Mouse (Mus musculus) liver, embryonic 14.5 days (tissue): ENCODE results near the gene Selenon. TPM values are rescaled to one million over a fixed set of nuclear protein-coding genes. Genes with fewer than 3 reads are reported as not detected.

Experiments
- ATAC-seq: fragments of 200-750 bp; cut with Nextera tagmentation; 2 replicates; pipeline ENCODE4 v1.8.0; 2017; ENCODE audit warnings: moderate number of reproducible peaks, mild to moderate bottlenecking, moderate library complexity; ENCODE audit not compliant: insufficient read depth
- DNase-seq, 3 experiments: peaks; one replicate each; pipeline ENCODE4 v3.0.0-alpha.2; 2012 to 2013; ENCODE audit warnings: low read depth in 3 of 3, low spot score in 3 of 3
- H3K27ac ChIP-seq: fragments of 300-500 bp; sonication (generic); 2 replicates; pipeline ENCODE4 v1.5.1; 2014; ENCODE audit warnings: moderate library complexity, mild to moderate bottlenecking, control low read depth, inconsistent platforms
- H3K27me3 ChIP-seq: fragments of 300-500 bp; sonication (generic); 2 replicates; pipeline ENCODE4 v1.6.1; 2014; ENCODE audit warnings: mild to moderate bottlenecking, low read length, moderate library complexity; ENCODE audit not compliant: control insufficient read depth, insufficient read depth
- H3K36me3 ChIP-seq: fragments of 300-500 bp; sonication (generic); replicated peaks from 2 replicates; pipeline ENCODE4 v1.6.1; 2014; ENCODE audit warnings: low read depth; ENCODE audit not compliant: control insufficient read depth, insufficient read depth
- H3K4me1 ChIP-seq, 2 experiments: fragments of 200-500 bp in 1 of 2; fragments of 300-500 bp in 1 of 2; sonication (generic) in 1 of 2; replicated peaks; 2 replicates each; pipeline ENCODE4 v1.6.1; 2012 to 2014; ENCODE audit warnings: antibody characterized with exemption in 1 of 2, inconsistent platforms in 1 of 2, low read length in 1 of 2; ENCODE audit not compliant: control insufficient read depth in 2 of 2, insufficient read depth in 2 of 2
- H3K4me2 ChIP-seq: fragments of 300-500 bp; sonication (generic); 2 replicates; pipeline ENCODE4 v1.6.1; 2014; ENCODE audit warnings: low read depth, mild to moderate bottlenecking, control low read depth, moderate library complexity
- H3K4me3 ChIP-seq, 2 experiments: fragments of 200-500 bp in 1 of 2; fragments of 300-500 bp in 1 of 2; sonication (generic) in 1 of 2; 2 replicates each; pipeline ENCODE4 v1.5.1; 2012 to 2014; ENCODE audit warnings: low read depth in 2 of 2, low read length in 2 of 2, mild to moderate bottlenecking in 2 of 2, control low read depth in 1 of 2, inconsistent platforms in 1 of 2, moderate library complexity in 1 of 2; ENCODE audit not compliant: insufficient read depth in 1 of 2
- H3K9ac ChIP-seq: fragments of 300-500 bp; sonication (generic); replicated peaks from 2 replicates; pipeline ENCODE4 v1.6.1; 2014; ENCODE audit warnings: mild to moderate bottlenecking, control low read depth, moderate library complexity
- H3K9me3 ChIP-seq: fragments of 300-500 bp; sonication (generic); 2 replicates; pipeline ENCODE4 v1.6.1; 2016; ENCODE audit warnings: low read length, mixed read lengths; ENCODE audit not compliant: control insufficient read depth
- CTCF ChIP-seq: IDR thresholded peaks from 2 replicates; pipeline ENCODE4 v1.5.1; 2016; ENCODE audit warnings: antibody characterized with exemption, low read depth, control low read depth
- EP300 ChIP-seq: IDR thresholded peaks from 2 replicates; pipeline ENCODE4 v1.6.1; 2016; ENCODE audit warnings: antibody characterized with exemption, low read depth
- WGBS: fragments of 180-500 bp; shearing (Covaris S2); extraction: QIAGEN DNeasy Blood & Tissue Kit; methylation state at CpG from one replicate; pipeline ENCODE4 v1.1.7; 2014; ENCODE audit not compliant: insufficient replicate concordance; 5-methylcytosine and 5-hydroxymethylcytosine counted together
- polyA plus RNA-seq, 2 experiments: library from polyadenylated mRNA; depleted of rRNA in 1 of 2; stranded (reverse) in 1 of 2; unstranded in 1 of 2; fragments of >200 nt; fragmentation: Nextera tagmentation in 1 of 2; extraction: Ambion mirVana in 1 of 2; gene quantifications; 2 replicates each; pipeline versions ENCODE4 v1.2.1 to v1.2.3; 2012 to 2014

The Selenon gene
- polyA plus RNA-seq, 2 experiments: 1.9 to 3.6 TPM

GRCm38 (mm10) chr4:134588951-134589350 lies 37.0 kb upstream of the Selenon start:
- no peaks in the 10 kb centered on the region for H3K36me3 ChIP-seq
- H3K27me3 ChIP-seq: no peaks in the 10 kb centered on the region
- no peak overlapping the region for H3K4me3 ChIP-seq
- WGBS: 64% methylated on average over 5 of the region's 5 CpGs
- no peak for ATAC-seq
- H3K9ac ChIP-seq: no peak overlapping the region
- 0 out of 4 replicates have a peak, but pooled peaks cover 0 to 4% of the 10 kb centered on the region in 2 experiments for H3K4me1 ChIP-seq
- H3K9me3 ChIP-seq: no peaks in the 10 kb centered on the region
- DNase-seq: no peak
- H3K4me2 ChIP-seq: no peak overlapping the region
- no peak for TF ChIP-seq EP300
- TF ChIP-seq CTCF: no peak
- no peak overlapping the region for H3K27ac ChIP-seq

- Histone ChIP-seq H3K9ac (no peak overlapping the region), H3K9me3 (no peaks in the 10 kb centered on the region), H3K4me3 (no peak overlapping the region), H3K4me2 (no peak overlapping the region), H3K27me3 (no peaks in the 10 kb centered on the region), H3K27ac (no peak overlapping the region), H3K36me3 (no peaks in the 10 kb centered on the region), H3K4me1 (0 out of 4 replicates have a peak, but pooled peaks cover 0 to 4% of the 10 kb centered on the region in 2 experiments)
- DNase-seq: no peak
- WGBS: 64% methylated on average over 9 of the region's 9 CpGs
- TF ChIP-seq CTCF: no peak
- TF ChIP-seq EP300: no peak
- no peak for ATAC-seq
Observed at GRCm38 (mm10) chr4:134588287-134588686, 36.3 kb upstream of the Selenon start.

- DNase-seq: no peak
- Histone ChIP-seq H3K4me3 (no peak overlapping the region), H3K9ac (no peak overlapping the region), H3K9me3 (no peaks in the 10 kb centered on the region), H3K27me3 (no peaks in the 10 kb centered on the region), H3K4me1 (0 out of 4 replicates have a peak, but pooled peaks cover 0 to 4% of the 10 kb centered on the region in 2 experiments), H3K27ac (no peak overlapping the region), H3K36me3 (no peaks in the 10 kb centered on the region), H3K4me2 (no peak overlapping the region)
- 59% methylated on average over 11 of the region's 11 CpGs for WGBS
- ATAC-seq: no peak
- no peak for TF ChIP-seq EP300
- TF ChIP-seq CTCF: no peak
Observed at GRCm38 (mm10) chr4:134587636-134588197, 35.8 kb upstream of the Selenon start.

- Histone ChIP-seq H3K36me3 (no peaks in the 10 kb centered on the region), H3K9ac (no peak overlapping the region), H3K4me3 (no peak overlapping the region), H3K4me2 (no peak overlapping the region), H3K4me1 (0 out of 4 replicates have a peak, but pooled peaks cover 0 to 4% of the 10 kb centered on the region in 2 experiments), H3K9me3 (no peaks in the 10 kb centered on the region), H3K27me3 (no peaks in the 10 kb centered on the region), H3K27ac (no peak overlapping the region)
- DNase-seq (no peak), ATAC-seq (no peak)
- WGBS: 14% methylated on average over 1 of the region's 1 CpGs
- TF ChIP-seq CTCF (no peak), EP300 (no peak)
Observed at GRCm38 (mm10) chr4:134586631-134587030, 34.7 kb upstream of the Selenon start.

GRCm38 (mm10) chr4:134586126-134586525 lies 34.2 kb upstream of the Selenon start:
- WGBS: 64% methylated on average over 7 of the region's 7 CpGs
- Histone ChIP-seq H3K27me3 (no peaks in the 10 kb centered on the region), H3K9ac (no peak overlapping the region), H3K27ac (no peak overlapping the region), H3K4me1 (0 out of 4 replicates have a peak, but pooled peaks cover 0 to 4% of the 10 kb centered on the region in 2 experiments), H3K36me3 (no peaks in the 10 kb centered on the region), H3K4me2 (no peak overlapping the region), H3K4me3 (no peak overlapping the region), H3K9me3 (no peaks in the 10 kb centered on the region)
- no peak for DNase-seq
- no peak for ATAC-seq
- TF ChIP-seq EP300 (no peak), CTCF (no peak)
